Comparison of ENCODE assay signal across 8 mouse cellular contexts in genomic region chrX:74352645-74353466, GRCm38 (mm10). TPM values are rescaled to one million over a fixed set of nuclear protein-coding genes. Genes with fewer than 3 reads are reported as not detected.
DNase-seq lines count a peak whose midpoint lies in the region; ATAC-seq and TF ChIP-seq lines count a peak whose summit lies in the region.

No protein-coding gene starts in this region.

- DNase-seq in lung, embryonic 14.5 days, result peak; percentile 4
- no peak for DNase-seq in lung, postnatal 36 days
- no peak for DNase-seq in embryonic facial prominence, embryonic 10.5 days (ENCODE audit: low spot score)
- no peak for DNase-seq in thymus, postnatal 0 days (ENCODE audit: low spot score)
- DNase-seq in right cerebral cortex, postnatal 25 days, result no peak
- DNase-seq in urinary bladder, postnatal 14 days (ENCODE audit: low spot score), result no peak

- no peak overlapping the region for H3K27ac ChIP-seq in lung, embryonic 14.5 days (ENCODE audit: low read depth)
- H3K27ac ChIP-seq in embryonic facial prominence, embryonic 10.5 days (replicated peaks), result peak overlapping the region; percentile 82
- no peak overlapping the region; the same call in 1 of the 2 replicates for H3K27ac ChIP-seq in intestine, embryonic 16.5 days (ENCODE audit: low read length)
- H3K27ac ChIP-seq in neural tube, embryonic 13.5 days (replicated peaks), result peak overlapping the region; percentile 76

- H3K9ac ChIP-seq in lung, embryonic 14.5 days, result peak overlapping the region; percentile 48
- H3K9ac ChIP-seq in intestine, embryonic 16.5 days (ENCODE audit: low read depth, low read length), result peak overlapping the region; percentile 60
- peak overlapping the region; percentile 74 for H3K9ac ChIP-seq in neural tube, embryonic 13.5 days

- 20% methylated on average over 13 of the region's 13 CpGs for WGBS in lung, embryonic 14.5 days
- whole genome bisulfite sequencing in embryonic facial prominence, embryonic 10.5 days, result 31% methylated on average over 13 of the region's 13 CpGs
- WGBS in intestine, embryonic 16.5 days, result 21% methylated on average over 13 of the region's 13 CpGs
- WGBS in neural tube, embryonic 13.5 days, result 34% methylated on average over 13 of the region's 13 CpGs

- H3K36me3 ChIP-seq in lung, embryonic 14.5 days (ENCODE audit: insufficient read depth), result no peaks in the 10 kb centered on the region
- no peaks in the 10 kb centered on the region for H3K36me3 ChIP-seq in embryonic facial prominence, embryonic 10.5 days (replicated peaks)
- no peaks in the 10 kb centered on the region for H3K36me3 ChIP-seq in intestine, embryonic 16.5 days (ENCODE audit: control insufficient read depth, insufficient read depth, low read length)
- H3K36me3 ChIP-seq in neural tube, embryonic 13.5 days, result no peaks in the 10 kb centered on the region

- peak overlapping the region; percentile 67 for H3K4me2 ChIP-seq in lung, embryonic 14.5 days
- peak overlapping the region; percentile 53 for H3K4me2 ChIP-seq in intestine, embryonic 16.5 days (ENCODE audit: low read depth, low read length)
- peak overlapping the region; percentile 61 for H3K4me2 ChIP-seq in neural tube, embryonic 13.5 days

- ATAC-seq in lung, embryonic 14.5 days (ENCODE audit: insufficient read depth), result peak; percentile 72
- ATAC-seq in intestine, embryonic 16.5 days, result peak; percentile 63
- ATAC-seq in neural tube, embryonic 13.5 days (ENCODE audit: low read depth), result peak; percentile 62

- H3K4me3 ChIP-seq in lung, embryonic 14.5 days (ENCODE audit: low read depth, low read length), result peak overlapping the region; percentile 47
- H3K4me3 ChIP-seq in embryonic facial prominence, embryonic 10.5 days, result peak overlapping the region; percentile 62
- H3K4me3 ChIP-seq in intestine, embryonic 16.5 days (ENCODE audit: low read length), result peak overlapping the region; percentile 54
- H3K4me3 ChIP-seq in neural tube, embryonic 13.5 days, result peak overlapping the region; percentile 46

- H3K4me1 ChIP-seq in lung, embryonic 14.5 days (ENCODE audit: insufficient read depth), result no peaks in the 10 kb centered on the region
- H3K4me1 ChIP-seq in embryonic facial prominence, embryonic 10.5 days, result 0 out of 2 replicates have a peak, but pooled peaks cover 3% of the 10 kb centered on the region
- H3K4me1 ChIP-seq in intestine, embryonic 16.5 days (ENCODE audit: control insufficient read depth, insufficient read depth, low read length), result no peaks in the 10 kb centered on the region
- peaks cover 6% of the 10 kb centered on the region; the same call in 1 of the 2 replicates for H3K4me1 ChIP-seq in neural tube, embryonic 13.5 days (replicated peaks)

- no peaks in the 10 kb centered on the region for H3K27me3 ChIP-seq in lung, embryonic 14.5 days (ENCODE audit: insufficient read depth, low read length)
- H3K27me3 ChIP-seq in embryonic facial prominence, embryonic 10.5 days (replicated peaks; ENCODE audit: low read depth, poor library complexity, severe bottlenecking), result no peaks in the 10 kb centered on the region
- no peaks in the 10 kb centered on the region for H3K27me3 ChIP-seq in intestine, embryonic 16.5 days (replicated peaks; ENCODE audit: control insufficient read depth, insufficient read depth, low read length)
- H3K27me3 ChIP-seq in neural tube, embryonic 13.5 days, result no peaks in the 10 kb centered on the region

- no peak for TF ChIP-seq CTCF in lung, embryonic 14.5 days (IDR thresholded peaks at IDR 0.05; ENCODE audit: low read depth)

- no peaks in the 10 kb centered on the region for H3K9me3 ChIP-seq in lung, embryonic 14.5 days (ENCODE audit: low read depth, low read length)
- H3K9me3 ChIP-seq in embryonic facial prominence, embryonic 10.5 days, result no peaks in the 10 kb centered on the region
- H3K9me3 ChIP-seq in intestine, embryonic 16.5 days (ENCODE audit: control insufficient read depth, low read length), result no peaks in the 10 kb centered on the region
- H3K9me3 ChIP-seq in neural tube, embryonic 13.5 days, result no peaks in the 10 kb centered on the region

RNA-seq across cellular contexts. Expression of gene Lage3, which starts 0.6 kb away (rescaled TPM):
- 113 and 114 TPM in 2 replicates for polyA plus RNA-seq in lung, embryonic 14.5 days (2014; fragmentation: Nextera tagmentation; extraction: Ambion mirVana)
- polyA plus RNA-seq in embryonic facial prominence, embryonic 10.5 days (2016; fragmentation: Nextera tagmentation; extraction: Ambion mirVana), result 114 and 119 TPM in 2 replicates
- polyA plus RNA-seq in intestine, embryonic 16.5 days (2015; fragmentation: Nextera tagmentation; extraction: Ambion mirVana), result 81.3 and 84.4 TPM in 2 replicates
- 70.6 and 80.4 TPM in 2 replicates for polyA plus RNA-seq in neural tube, embryonic 13.5 days (2015; fragmentation: Nextera tagmentation; extraction: Ambion mirVana)
- polyA plus RNA-seq in thymus, postnatal 0 days (2015; fragmentation: Nextera tagmentation; extraction: Ambion mirVana), result 123 and 138 TPM in 2 replicates

RNA-seq across cellular contexts. Expression of gene Ubl4a, which starts 20.2 kb away (rescaled TPM):
- 88.8 and 90.6 TPM in 2 replicates for polyA plus RNA-seq in lung, embryonic 14.5 days (2014; fragmentation: Nextera tagmentation; extraction: Ambion mirVana)
- polyA plus RNA-seq in embryonic facial prominence, embryonic 10.5 days (2016; fragmentation: Nextera tagmentation; extraction: Ambion mirVana), result 61.1 and 69.8 TPM in 2 replicates
- 65.4 and 67.7 TPM in 2 replicates for polyA plus RNA-seq in intestine, embryonic 16.5 days (2015; fragmentation: Nextera tagmentation; extraction: Ambion mirVana)
- polyA plus RNA-seq in neural tube, embryonic 13.5 days (2015; fragmentation: Nextera tagmentation; extraction: Ambion mirVana), result 63.6 and 66.3 TPM in 2 replicates
- polyA plus RNA-seq in thymus, postnatal 0 days (2015; fragmentation: Nextera tagmentation; extraction: Ambion mirVana), result 58.7 and 63.1 TPM in 2 replicates

RNA-seq across cellular contexts. Expression of gene Slc10a3, which starts 20.3 kb away (rescaled TPM):
- polyA plus RNA-seq in lung, embryonic 14.5 days (2014; fragmentation: Nextera tagmentation; extraction: Ambion mirVana), result 22.9 and 23.2 TPM in 2 replicates
- 12.3 and 13.0 TPM in 2 replicates for polyA plus RNA-seq in embryonic facial prominence, embryonic 10.5 days (2016; fragmentation: Nextera tagmentation; extraction: Ambion mirVana)
- 16.9 and 17.6 TPM in 2 replicates for polyA plus RNA-seq in intestine, embryonic 16.5 days (2015; fragmentation: Nextera tagmentation; extraction: Ambion mirVana)
- 6.8 and 8.4 TPM in 2 replicates for polyA plus RNA-seq in neural tube, embryonic 13.5 days (2015; fragmentation: Nextera tagmentation; extraction: Ambion mirVana)
- 19.8 and 20.1 TPM in 2 replicates for polyA plus RNA-seq in thymus, postnatal 0 days (2015; fragmentation: Nextera tagmentation; extraction: Ambion mirVana)

RNA-seq across cellular contexts. Expression of gene Plxna3, which starts 24.0 kb away (rescaled TPM):
- polyA plus RNA-seq in lung, embryonic 14.5 days (2014; fragmentation: Nextera tagmentation; extraction: Ambion mirVana), result 8.7 and 11.9 TPM in 2 replicates
- 18.3 and 19.6 TPM in 2 replicates for polyA plus RNA-seq in embryonic facial prominence, embryonic 10.5 days (2016; fragmentation: Nextera tagmentation; extraction: Ambion mirVana)
- polyA plus RNA-seq in intestine, embryonic 16.5 days (2015; fragmentation: Nextera tagmentation; extraction: Ambion mirVana), result 5.8 and 6.2 TPM in 2 replicates
- 48.2 and 48.3 TPM in 2 replicates for polyA plus RNA-seq in neural tube, embryonic 13.5 days (2015; fragmentation: Nextera tagmentation; extraction: Ambion mirVana)
- polyA plus RNA-seq in thymus, postnatal 0 days (2015; fragmentation: Nextera tagmentation; extraction: Ambion mirVana), result 0.83 and 0.96 TPM in 2 replicates

RNA-seq across cellular contexts. Expression of gene Fam50a, which starts 40.0 kb away (rescaled TPM):
- 50.9 and 53.2 TPM in 2 replicates for polyA plus RNA-seq in lung, embryonic 14.5 days (2014; fragmentation: Nextera tagmentation; extraction: Ambion mirVana)
- polyA plus RNA-seq in embryonic facial prominence, embryonic 10.5 days (2016; fragmentation: Nextera tagmentation; extraction: Ambion mirVana), result 60.2 and 60.4 TPM in 2 replicates
- polyA plus RNA-seq in intestine, embryonic 16.5 days (2015; fragmentation: Nextera tagmentation; extraction: Ambion mirVana), result 67.5 and 69.8 TPM in 2 replicates
- polyA plus RNA-seq in neural tube, embryonic 13.5 days (2015; fragmentation: Nextera tagmentation; extraction: Ambion mirVana), result 54.7 and 59.9 TPM in 2 replicates
- 58.4 and 60.2 TPM in 2 replicates for polyA plus RNA-seq in thymus, postnatal 0 days (2015; fragmentation: Nextera tagmentation; extraction: Ambion mirVana)

Comparison
In these comparisons a context has a peak if more than half of its experiments do, and no peak if none do; other contexts are left out.
1. H3K27ac ChIP-seq: peak in embryonic facial prominence, embryonic 10.5 days (single experiment) and neural tube, embryonic 13.5 days (single experiment); none in lung, embryonic 14.5 days (single experiment) and intestine, embryonic 16.5 days (single experiment).
2. Peak in every context shown above with its lines, with median percentiles within 50 percentile points of each other: ATAC-seq, H3K4me2 ChIP-seq, H3K4me3 ChIP-seq and H3K9ac ChIP-seq.